Mouse (Mus musculus) bone marrow macrophage, adult 2 months (primary cell): ENCODE results near the gene Olfr92.

Experiments
- CTCF ChIP-seq: IDR thresholded peaks from 2 replicates; pipeline ENCODE4 v1.5.1; 2012; ENCODE audit warnings: low read depth, mild to moderate bottlenecking, low read length, moderate library complexity
- POLR2A ChIP-seq: IDR thresholded peaks from 2 replicates; pipeline ENCODE4 v1.6.1; 2012; ENCODE audit warnings: mild to moderate bottlenecking, low read depth, low read length, borderline replicate concordance

DNA sequence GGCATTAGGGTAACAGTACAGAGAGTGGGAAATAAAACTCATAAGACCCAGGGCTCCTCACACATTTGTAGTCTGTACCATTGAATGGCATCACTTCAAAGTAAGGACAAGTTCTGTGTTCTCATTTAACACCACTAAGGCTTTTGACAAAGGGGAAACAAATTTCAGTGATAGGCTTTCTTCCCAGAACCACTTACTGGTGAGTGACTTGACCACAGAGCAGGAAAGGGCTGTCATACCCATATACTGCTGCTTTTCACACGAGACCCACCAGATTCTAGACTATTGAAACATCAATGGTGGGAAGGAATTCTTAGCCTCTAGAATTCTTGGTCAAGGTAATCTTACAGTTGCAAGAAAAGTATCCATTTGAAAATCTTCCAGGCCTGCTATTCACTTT, 27.7 kb downstream of the Olfr92 start:
- no peak for TF ChIP-seq POLR2A
- no peak for TF ChIP-seq CTCF
